Mouse (Mus musculus) lung, postnatal 0 days (tissue): ENCODE data around the gene 5330417C22Rik.

Source experiments
- CTCF ChIP-seq: IDR thresholded peaks from 2 replicates; pipeline ENCODE4 v1.5.1; 2016; ENCODE audit warnings: antibody characterized with exemption, mild to moderate bottlenecking
- EP300 ChIP-seq: IDR thresholded peaks from 2 replicates; pipeline ENCODE4 v1.6.1; 2016; ENCODE audit warnings: antibody characterized with exemption, mild to moderate bottlenecking, control low read depth

- TF ChIP-seq CTCF (no peak), EP300 (no peak)
Measured at GRCm38 (mm10) chr3:108414857-108415830, 121.2 kb downstream of the 5330417C22Rik start, which contains the start of gene Celsr2.
